Mouse (Mus musculus) cerebellum, adult 11 months (tissue): ENCODE results near the gene BC030870.

Experiments
- DNase-seq: peaks from one replicate; pipeline ENCODE4 v3.0.0; 2022

Gene BC030870

DNA sequence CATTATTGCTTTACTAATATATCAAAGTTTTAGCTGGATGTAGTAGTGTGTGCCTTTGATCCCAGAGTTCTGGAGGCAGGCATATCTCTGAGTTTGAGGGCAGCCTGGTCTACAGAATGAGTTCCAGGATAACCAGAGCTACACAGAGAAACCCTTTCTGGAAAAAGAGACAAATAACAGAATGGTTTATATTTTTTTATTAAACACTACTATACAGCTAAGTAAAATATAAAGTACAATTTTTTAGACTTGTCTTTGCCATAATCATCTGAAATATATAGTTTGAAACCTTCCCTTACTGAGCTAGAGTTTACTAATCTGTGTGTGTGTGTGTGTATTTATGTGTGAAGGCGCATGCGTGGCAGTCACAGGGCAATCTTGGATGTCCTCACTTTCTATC is 54.6 kb downstream of the BC030870 start, which contains the start of gene Gm10663:
Gm10663 (plus strand) TSS at position 301 of the 400 bp plus-strand sequence.
- DNase-seq, result no peak

DNA sequence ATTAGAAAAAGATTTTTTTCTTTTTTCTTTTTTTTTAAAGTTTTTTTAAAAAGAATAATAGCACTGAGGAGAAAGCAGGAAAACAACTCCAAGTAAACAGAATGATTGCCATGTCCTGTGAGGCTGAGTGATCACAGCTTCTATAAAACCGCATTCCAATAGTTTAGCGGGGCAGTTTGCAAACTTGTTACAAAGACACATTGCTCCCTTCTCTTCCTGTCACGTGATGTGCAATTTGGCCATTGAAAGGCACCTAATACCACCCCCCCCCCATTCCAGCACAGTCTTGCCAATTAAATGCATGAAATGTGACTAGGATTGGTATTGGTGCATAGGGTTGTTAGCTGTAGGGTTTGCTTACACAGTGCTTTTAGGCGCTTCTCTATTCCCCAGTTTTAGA is 58.4 kb downstream of the BC030870 start:
- DNase-seq, result no peak

DNA sequence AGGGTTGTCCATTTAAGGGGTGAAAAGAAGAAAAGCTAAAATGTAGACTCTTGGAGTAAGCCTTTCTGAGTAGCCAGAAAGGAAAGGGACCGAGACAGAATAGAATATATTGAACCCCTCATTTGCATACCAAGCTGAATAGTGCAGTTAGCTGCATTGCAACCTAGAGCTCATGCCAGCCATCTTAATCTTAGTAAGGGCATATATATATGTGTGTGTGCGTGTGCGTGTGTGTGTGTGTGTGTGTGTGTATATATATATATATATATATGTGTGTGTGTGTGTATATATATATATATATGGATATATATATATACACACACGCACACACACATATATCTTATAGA is 60.9 kb downstream of the BC030870 start:
- DNase-seq, result no peak

DNA sequence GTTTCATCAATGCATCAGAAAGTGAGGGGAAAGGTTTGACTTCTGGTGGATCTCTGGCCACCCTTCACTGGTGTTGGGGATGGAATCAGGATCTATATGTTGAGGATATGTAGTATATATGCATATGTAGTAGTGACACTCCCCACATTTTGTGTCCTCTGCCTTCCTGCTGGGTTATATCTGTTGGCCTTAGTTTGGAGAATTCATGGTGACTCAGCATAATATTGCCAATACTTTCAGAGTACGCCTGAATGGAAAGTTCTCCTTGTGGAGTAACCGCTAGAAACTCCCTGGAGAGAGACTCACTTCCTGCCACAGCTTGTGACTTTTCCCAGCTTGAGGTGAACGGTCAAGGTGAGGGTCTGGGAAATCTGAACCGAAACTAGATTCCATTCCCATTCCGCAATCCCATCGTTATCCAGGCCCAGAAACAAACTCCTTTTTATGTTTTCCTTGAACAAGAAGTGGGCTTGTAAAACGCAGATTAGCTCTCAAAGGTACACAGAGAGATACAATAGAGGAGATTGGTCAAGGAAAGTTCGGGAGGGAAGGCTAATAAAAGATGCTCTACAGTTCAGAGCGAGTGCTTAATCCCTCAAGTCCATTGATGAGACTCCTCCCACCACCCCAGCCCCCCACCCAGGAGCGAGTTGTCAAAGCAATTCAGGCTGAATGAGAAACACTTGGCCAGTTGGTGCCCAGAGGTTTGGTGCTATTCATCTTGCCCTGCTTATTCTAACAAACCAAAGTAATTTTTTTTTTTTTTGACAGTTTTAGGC is 61.5 kb downstream of the BC030870 start:
- no peak for DNase-seq

DNA sequence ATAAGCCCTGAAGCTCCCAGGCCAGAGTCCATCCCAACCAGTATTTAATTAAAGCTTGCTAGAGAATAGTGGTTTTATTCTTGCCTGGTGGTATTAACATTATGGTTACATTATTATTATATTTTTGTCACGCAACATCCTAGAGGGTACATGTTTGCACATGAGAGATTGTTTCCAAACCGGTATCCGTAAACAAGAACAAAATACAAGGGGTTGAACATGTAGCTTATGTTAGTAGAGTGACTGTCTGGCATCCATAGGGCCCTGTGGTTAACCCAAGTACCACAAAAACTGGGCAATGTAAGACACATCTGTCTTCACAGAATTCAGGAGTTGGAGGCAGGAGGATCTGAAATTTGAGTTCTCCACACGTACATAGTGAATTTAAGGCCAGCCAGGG is 62.3 kb downstream of the BC030870 start:
- no peak for DNase-seq

DNA sequence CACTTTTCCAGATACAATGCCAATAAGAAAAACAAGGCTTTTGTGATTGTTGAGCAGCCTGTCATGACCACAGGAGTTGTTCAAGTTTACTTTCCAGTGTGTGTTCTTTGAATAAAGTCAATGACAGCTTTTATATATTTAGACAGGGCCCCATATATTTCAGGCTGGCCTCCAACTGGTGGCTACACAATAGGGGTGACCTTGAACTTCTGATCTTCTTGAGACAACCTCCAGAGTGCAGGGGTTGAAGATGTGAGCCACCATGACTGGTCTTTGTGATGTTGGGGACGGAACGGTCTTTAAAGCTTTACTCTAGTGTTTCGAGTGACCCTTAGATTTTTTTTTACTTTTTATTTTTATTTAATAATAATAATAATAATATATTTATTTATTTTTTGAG is 63.7 kb downstream of the BC030870 start:
- no peak for DNase-seq

DNA sequence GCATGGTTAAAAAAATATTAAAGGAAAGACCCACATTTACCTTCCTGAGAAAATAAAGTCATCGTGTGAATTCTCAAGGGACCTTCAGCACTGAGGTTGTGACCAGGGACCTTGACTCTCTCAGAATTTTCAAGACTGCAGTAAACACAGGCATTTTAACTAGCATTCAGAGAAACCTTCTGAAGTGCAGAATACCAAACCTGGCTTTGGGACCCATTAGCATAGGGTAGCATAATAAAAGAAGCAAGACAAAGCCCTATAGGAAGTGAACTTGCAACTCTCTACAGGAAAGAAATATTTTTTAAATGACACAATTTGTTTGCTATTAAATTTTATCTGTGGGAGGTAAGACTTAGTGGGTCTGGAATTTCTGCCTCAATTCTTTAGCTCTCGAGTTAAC is 65.3 kb downstream of the BC030870 start:
- no peak for DNase-seq

DNA sequence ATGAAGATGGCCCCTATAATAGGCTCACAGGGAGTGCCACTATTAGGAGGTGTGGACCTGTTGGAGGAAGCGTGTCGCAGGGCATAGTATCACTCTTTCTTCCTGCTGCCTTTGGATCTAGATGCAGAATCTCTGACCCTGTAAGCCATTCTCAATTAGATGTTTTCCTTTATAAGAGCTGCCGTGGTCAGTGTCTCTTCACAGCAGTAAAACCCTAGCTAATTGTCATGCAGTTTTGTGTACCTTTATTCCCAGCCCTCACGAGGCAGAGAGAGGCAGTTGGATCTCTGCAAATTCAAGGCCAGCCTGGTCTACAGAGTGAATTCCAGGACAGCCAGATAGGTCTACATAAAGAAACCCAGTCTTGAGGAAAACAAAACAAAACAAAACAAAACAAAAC is 67.2 kb downstream of the BC030870 start:
- DNase-seq, result no peak

DNA sequence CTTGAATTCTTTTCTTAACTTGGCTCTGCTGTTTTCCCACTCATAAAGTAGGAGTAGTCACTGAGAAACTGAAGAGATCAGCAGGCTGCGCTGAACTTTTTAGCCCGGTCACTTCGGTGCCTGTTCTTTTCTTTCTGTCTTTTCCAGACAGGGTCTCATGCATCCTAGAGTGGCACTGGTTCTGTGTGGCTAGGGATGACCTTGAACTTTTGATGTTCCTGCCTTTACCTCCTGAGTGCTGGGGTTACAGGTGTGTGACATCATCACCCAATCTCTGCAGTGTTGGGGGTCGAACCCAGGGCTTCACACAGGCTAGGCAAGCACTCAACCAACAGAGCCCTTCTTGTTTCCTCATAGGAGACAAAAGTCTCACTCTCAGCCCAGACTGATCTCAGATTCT is 72.6 kb downstream of the BC030870 start:
- DNase-seq, result no peak

DNA sequence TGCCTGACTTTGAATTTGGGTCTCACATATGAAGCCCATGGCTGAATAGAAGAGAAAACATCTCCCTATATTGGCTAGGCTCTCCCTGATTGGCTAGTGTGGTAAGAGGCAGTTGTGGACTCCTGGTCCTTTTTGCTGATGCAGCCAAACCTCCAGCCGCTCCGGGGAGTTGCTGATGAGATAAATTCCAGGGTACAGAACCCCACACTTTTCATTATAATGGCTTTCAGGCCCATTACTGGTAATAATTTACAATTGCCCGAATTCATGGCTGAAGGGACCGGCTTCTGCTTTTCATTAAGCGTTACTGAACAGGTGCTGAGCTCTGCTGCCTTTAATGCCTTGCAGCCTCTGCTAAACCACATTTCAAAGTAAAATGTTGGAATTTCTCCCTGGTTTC is 75.4 kb downstream of the BC030870 start:
- no peak for DNase-seq

DNA sequence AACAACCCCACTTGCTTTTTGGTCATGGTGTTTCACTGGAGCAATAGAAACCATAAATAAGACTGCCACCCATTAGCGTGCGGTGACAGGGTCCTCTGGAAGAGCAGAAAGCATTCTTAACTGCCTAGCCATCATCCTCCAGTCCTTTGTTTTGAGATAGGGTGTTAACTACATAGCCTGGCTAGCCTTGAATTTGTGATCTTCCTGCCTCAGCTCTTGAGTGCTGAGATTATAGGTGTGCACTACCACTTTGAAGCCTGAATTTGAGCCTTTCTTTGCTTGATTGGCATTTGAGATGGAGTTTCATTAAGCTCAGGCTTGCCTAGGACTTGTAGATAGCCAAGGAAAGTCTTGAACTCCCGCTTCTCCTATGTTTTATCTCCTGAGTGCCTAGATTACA is 75.8 kb downstream of the BC030870 start:
- no peak for DNase-seq

DNA sequence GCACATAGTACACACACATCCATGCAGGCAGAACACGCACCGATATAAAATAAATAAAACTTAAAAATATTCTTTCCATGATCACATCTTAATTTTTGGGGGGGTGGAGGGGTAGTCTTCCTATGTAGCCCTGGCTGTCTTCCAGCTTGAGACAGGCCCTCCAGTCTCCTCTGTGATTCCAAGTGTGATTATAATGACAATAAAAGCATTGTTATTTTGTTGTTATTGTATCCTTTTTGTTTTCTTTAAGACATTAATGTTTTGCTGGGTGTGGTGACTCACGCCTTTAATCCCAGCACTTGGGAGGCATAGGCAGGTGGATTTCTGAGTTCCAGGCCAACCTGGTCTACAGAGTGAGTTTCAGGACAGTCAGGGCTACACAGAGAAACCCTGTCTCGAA is 81.6 kb downstream of the BC030870 start:
- DNase-seq, result no peak

DNA sequence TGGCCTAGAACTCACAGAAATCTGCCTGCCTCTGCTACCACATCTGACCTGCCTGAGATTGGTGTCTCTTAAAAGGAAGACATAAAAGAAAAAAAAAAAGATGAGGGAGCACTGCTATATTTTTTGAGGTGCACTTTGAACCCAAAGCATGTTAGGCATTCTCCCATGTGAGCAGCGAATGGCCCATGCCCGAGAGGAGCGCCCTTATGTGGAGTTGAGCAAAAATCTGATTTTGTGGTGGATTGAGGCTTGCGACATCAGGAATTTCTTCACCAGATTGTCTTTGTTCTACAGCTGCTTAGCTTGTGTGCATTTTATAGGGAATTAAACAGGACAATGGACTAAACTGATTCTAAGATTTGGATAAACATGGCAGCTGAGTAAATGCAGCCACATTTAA is 82.2 kb downstream of the BC030870 start:
- DNase-seq, result no peak

DNA sequence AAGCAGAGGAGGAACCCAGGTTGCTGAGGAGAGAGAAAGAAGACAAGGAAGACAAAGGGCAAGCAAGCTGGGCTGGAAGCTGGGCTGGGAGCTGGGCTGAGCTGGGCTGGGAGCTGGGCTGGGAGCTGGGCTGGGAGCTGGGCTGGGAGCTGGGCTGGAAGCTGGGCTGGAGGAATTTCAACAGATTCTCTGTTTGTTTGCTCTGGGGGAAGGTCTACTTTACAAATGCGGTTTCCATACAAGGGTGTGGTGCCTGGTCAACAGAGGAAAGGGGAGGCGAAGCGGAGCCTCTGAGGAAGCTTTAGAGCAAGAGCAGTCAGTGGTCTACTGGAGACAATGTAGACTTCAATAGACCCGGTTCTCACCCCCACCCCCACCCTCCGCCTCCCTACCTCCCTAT is 82.8 kb downstream of the BC030870 start:
- no peak for DNase-seq

DNA sequence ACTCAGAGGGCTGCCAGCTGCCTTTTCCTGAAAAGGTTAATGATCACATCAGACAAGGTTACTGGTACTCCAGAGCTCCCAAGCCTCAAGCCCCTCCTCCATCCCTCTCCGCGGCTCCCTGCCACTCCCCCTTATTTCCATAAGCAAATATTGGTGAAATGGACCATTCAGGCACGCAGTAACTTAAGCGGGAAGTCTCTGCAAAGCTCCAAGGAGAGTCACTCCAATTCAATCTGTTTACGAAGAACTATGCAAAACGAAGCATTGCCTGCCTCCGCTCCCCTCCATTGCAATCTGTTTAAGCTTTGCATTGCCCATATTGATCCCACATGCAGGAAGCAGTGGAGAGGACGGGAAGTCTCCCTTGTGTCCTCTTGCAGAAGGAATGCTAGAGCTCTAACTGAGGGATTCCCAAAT is 92.2 kb downstream of the BC030870 start, which contains the start of gene Apela:
Apela (minus strand) TSS at position 220 of the 417 bp plus-strand sequence.
- DNase-seq, result no peak
